Mouse (Mus musculus) spleen, adult 18-20 months (tissue): ENCODE results near the gene Acoxl.

ENCODE experiments used
- DNase-seq, 2 experiments: peaks; one replicate each; pipeline ENCODE4 v3.0.0; 2022; ENCODE audit warnings: mixed read lengths in 2 of 2

Gene Acoxl

GRCm38 (mm10) chr2:128123921-128124683, 285.4 kb downstream of the Acoxl start:
- DNase-seq: peak; percentile 13 to 35

- peak in 1 of 2 experiments; percentile 6 for DNase-seq
Observed at GRCm38 (mm10) chr2:128124693-128125092, 286.0 kb downstream of the Acoxl start.

- peak; percentile 98 for DNase-seq
Observed at GRCm38 (mm10) chr2:128125635-128126470, 287.2 kb downstream of the Acoxl start, which contains the start of gene Bcl2l11. Gene Bcl2l11, plus strand, starts transcription at chr2:128126038.

DNA sequence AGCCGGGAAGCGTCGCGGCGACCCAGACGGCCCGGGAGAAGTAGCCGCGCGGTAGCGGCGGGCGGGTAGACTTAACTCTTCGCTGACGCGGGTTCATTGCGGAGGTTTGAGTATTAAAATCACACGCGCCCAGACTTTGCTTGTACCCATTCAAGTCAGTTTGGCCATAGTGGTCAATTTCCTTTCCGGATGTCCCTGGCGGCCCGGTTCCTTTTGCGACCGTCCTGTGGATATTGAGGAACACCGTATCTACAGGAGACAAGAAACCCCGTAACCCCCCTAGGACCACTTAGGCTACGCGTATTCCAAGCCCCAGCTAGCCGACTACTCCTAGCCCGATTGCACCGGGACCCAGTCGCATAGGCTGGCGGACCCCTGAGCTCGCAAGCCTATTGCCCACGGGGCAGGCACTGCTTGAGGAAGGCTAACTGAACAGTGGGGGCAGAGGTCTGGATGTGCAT, 287.9 kb downstream of the Acoxl start:
- peak in 1 of 2 experiments; percentile 48 for DNase-seq

DNA sequence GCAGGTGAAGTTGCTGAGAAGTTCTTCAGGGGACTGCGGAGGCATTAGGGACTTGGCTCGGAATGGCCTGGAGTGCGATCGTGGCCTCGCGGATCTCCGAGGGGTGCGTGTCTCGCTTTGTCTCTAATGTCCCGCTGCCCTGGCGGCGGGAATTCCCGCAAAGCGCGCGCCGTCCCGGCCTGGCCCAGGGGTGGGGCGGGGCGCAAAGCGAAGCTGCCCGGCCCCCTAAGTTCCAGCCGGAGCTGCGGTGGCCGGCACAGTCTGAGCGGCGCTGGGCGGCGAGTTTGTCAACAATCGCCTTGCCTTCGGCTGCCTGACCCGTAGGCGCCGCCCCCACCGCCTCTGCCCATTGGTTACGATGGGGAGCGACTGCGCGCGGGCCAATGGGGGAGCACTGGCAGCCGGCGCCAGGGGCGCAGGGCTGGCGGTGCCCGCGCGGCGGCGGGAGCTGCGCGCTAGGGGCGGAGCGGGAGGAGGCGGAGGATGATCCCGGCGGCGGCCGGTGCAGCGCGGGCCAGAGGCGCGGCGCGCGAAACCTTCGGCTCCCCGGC, 288.5 kb downstream of the Acoxl start:
- peak; percentile 92 for DNase-seq

- peak; percentile 59 for DNase-seq
Observed at GRCm38 (mm10) chr2:128127691-128128292, 289.1 kb downstream of the Acoxl start.

GRCm38 (mm10) chr2:128128532-128128931, 289.9 kb downstream of the Acoxl start:
- DNase-seq: no peak

GRCm38 (mm10) chr2:128131503-128131902, 292.8 kb downstream of the Acoxl start:
- DNase-seq: no peak

- no peak for DNase-seq
Observed at GRCm38 (mm10) chr2:128132635-128133034, 294.0 kb downstream of the Acoxl start.

DNA sequence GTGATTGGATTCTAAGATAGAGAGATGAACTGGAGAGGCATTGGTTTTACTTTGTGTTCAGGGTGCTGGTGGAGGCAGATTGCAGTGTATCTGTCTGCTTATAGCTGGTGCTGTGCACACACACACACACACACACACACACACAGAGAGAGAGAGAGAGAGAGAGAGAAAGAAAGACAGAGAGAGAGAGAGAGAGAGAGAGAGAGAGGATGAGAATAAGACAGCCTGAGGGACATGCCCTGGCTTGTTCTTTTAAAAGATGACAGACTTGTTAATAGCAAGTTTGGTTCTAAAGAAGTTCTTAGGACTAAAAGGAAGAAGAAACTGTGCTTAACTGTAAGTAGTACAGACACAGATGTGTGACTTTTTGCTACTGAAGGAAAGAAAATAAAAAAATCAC, 295.2 kb downstream of the Acoxl start:
- no peak for DNase-seq

DNA sequence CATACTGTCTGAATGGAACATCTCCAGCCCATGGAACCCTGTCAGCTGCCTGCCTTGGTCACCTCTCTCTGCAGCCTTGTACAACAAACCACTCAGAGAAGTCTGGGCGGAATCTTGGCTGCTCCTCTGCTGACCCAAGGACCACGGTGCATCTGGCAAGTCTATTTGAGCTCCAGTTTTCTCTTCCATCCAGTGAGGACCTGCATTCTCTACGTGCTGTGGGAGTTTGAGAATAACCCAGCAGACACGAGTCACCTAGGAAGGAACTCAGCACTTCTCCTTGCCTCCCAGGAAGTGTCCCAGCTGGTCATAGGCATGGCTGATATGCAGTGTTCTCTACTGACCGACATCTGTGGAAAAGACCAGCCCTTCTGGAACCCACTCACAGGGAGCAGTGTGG, 295.8 kb downstream of the Acoxl start:
- no peak for DNase-seq

GRCm38 (mm10) chr2:128134948-128135347, 296.3 kb downstream of the Acoxl start:
- no peak for DNase-seq

DNA sequence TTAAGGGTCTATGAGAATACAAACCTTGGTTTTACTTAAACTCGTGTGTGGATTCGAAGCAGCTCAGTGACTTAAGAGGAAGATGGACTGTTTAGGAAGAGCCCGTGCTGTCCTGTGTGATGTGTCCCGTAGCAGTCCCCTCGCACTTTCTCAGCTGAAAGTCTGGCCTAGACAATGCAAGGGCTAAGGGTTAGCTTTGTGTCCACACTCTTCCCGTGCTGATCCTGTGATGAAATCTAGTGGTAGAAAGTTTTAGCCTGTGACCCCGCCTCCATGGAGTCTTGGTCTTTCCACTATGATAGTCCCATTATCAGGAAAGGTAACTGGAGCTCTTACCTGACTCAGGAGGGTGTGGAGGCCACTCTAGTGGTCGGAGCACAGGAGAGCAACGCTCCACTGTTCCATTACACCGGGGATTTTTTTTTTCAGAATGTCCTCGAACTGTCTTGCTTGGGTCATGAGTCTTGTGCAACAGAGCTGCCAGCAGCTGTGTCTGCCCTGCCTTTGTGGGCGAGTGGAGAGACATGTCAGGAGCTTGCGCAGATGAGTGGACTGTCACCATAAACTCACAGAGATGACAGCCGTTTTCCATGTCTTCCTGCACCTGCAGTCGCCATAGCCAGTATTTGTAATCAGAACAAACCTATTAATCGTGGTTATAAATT, 298.2 kb downstream of the Acoxl start:
- no peak for DNase-seq

GRCm38 (mm10) chr2:128137480-128138276, 299.0 kb downstream of the Acoxl start:
- no peak for DNase-seq

- DNase-seq: no peak
Observed at GRCm38 (mm10) chr2:128138924-128139323, 300.2 kb downstream of the Acoxl start.

- DNase-seq: no peak
Observed at GRCm38 (mm10) chr2:128139781-128140180, 301.1 kb downstream of the Acoxl start.

DNA sequence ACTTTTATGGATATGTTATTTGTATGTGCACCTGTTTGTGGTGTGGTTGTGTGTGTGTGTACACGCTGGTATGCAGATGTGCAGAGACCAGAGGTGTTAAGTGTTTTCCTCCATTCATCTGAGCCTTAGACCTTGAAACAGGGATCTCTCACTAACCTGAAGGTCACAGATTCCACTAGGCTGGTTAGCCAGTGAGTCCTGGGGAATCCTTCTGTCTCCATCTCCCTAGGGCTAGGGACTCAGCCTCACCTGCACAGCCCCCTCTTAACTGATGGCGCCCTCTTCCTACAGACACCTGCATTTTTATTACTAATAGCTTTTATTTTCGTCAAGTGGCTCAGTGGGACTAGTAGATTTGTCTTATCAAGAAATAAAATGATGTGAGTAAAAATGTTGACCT, 301.5 kb downstream of the Acoxl start:
- no peak for DNase-seq

- DNase-seq: no peak
Observed at GRCm38 (mm10) chr2:128143992-128144391, 305.3 kb downstream of the Acoxl start.

DNA sequence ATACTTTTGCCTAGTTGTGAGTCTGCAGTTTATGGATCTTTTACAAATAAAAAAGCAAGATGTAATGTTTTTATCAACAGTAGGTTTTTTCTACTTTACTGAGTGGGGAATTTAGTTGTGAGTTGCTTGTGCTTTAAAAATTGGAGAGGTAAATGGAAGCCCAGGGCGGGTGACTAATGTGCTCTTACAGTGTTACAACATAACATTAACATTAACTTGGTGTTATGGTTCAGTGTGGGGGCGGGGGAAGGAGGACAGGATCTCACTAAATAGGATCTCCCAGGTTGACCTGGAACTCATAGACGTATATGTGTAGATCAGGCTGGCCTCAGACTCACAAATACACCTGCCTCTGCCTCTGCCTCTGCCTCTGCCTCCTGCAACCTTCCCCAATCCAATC, 306.8 kb downstream of the Acoxl start:
- no peak for DNase-seq

DNA sequence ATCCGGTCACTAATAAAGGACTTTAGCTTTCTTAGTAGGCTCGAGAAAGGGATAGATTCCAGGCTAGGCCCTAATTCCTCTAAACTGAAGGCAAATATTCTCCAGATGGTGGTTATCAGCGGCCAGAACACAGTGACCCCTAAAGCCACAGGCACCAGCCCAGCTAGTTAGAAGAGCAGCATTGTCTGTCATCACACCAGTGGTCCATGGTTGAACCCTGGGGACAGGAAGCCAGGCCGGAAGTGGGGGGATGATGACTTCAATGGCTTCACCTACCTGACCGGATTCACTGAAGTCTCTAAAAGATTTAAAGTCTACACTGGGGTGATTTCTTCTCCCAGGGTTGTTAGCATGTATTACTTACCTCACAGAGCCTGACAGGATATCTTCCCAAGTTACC, 310.9 kb downstream of the Acoxl start:
- DNase-seq: no peak

DNA sequence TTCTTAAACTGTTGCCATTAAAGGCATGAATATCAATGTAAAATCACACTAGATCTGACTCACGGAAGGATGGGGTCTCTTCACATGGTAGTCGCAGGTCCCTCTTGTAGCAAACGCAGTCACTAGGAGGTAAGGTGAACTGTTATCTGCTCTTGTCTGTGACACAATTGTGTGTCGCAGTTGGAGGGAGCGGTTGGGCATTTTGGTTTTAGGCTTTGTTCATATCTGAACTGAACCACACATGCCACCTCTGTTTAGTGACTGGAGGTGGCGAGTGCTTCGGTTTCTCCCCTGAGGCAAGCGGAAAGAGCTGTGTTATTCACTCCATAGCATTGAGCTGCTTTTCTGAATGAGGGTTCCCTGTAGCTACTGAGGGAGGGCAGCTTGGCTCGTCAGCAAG, 313.5 kb downstream of the Acoxl start:
- no peak for DNase-seq
